Mouse (Mus musculus): ENCODE data around the gene Mill1. TPM values are rescaled to one million over a fixed set of nuclear protein-coding genes. Genes with fewer than 3 reads are reported as not detected.

The Mill1 gene
- polyA plus RNA-seq, 1 experiment from 2014 or later: not detected

Other genes with a start within 250 kb of the Mill1 start
- gene Ceacam13, start 235.5 kb upstream of the Mill1 start, polyA plus RNA-seq (2014; fragmentation: Nextera tagmentation; extraction: Ambion mirVana): not detected in 2 replicates
- gene Ceacam12, start 179.4 kb upstream of the Mill1 start, polyA plus RNA-seq (2014; fragmentation: Nextera tagmentation; extraction: Ambion mirVana): not detected in 2 replicates
- gene Igfl3, start 68.9 kb upstream of the Mill1 start, polyA plus RNA-seq (2014; fragmentation: Nextera tagmentation; extraction: Ambion mirVana): not detected in 2 replicates
- gene Psg18, start 109.7 kb downstream of the Mill1 start, polyA plus RNA-seq (2014; fragmentation: Nextera tagmentation; extraction: Ambion mirVana): not detected in 2 replicates
- gene Psg28, start 186.7 kb downstream of the Mill1 start, polyA plus RNA-seq (2014; fragmentation: Nextera tagmentation; extraction: Ambion mirVana): not detected in 2 replicates
- gene Psg26, start 238.8 kb downstream of the Mill1 start, polyA plus RNA-seq (2014; fragmentation: Nextera tagmentation; extraction: Ambion mirVana): not detected in 2 replicates